Mouse (Mus musculus): ENCODE measurements at regions not wholly inside any gene's neighbourhood (a gene's known extent, or its start where the extent isn't known, plus 50 kb on each side); places are given as distances from the start of the nearest gene placed in this dataset.

- Histone ChIP-seq H3K36me3 (ENCODE audit: control insufficient read depth, insufficient read depth, low read length, poor library complexity, severe bottlenecking) (no peaks in the 10 kb centered on the region), H3K27ac (ENCODE audit: insufficient read depth, low read depth, low read length, poor library complexity, severe bottlenecking) (no peak overlapping the region), H3K9ac (ENCODE audit: insufficient read depth, low read depth, low read length, poor library complexity, severe bottlenecking) (no peak overlapping the region), H3K9me3 (ENCODE audit: control insufficient read depth, insufficient read depth, low read depth, low read length) (no peaks in the 10 kb centered on the region), H3K4me3 (ENCODE audit: insufficient read depth in 1 of 2, low read depth in 1 of 2, low read length in 2 of 2, poor library complexity in 1 of 2, severe bottlenecking in 1 of 2) (no peak overlapping the region), H3K4me1 (ENCODE audit: control insufficient read depth in 2 of 2, insufficient read depth in 2 of 2, low read length in 2 of 2, poor library complexity in 1 of 2) (no peaks in the 10 kb centered on the region)
- in situ Hi-C loops (cut with MboI; ENCODE audit: low sequenced_read_pairs in 2 of 2, unreplicated experiment in 2 of 2), result no loop called here
- TF ChIP-seq MAFK (IDR thresholded peaks at IDR 0.05; ENCODE audit: insufficient read depth, low read depth, low read length) (no peak), HCFC1 (IDR thresholded peaks at IDR 0.05; ENCODE audit: borderline replicate concordance, insufficient read depth, low read length) (no peak), ZNF384 (IDR thresholded peaks at IDR 0.05; ENCODE audit: low read depth, low read length) (no peak), CHD2 (IDR thresholded peaks at IDR 0.05; ENCODE audit: low read depth, low read length) (no peak), ZC3H11A (IDR thresholded peaks at IDR 0.05; ENCODE audit: borderline replicate concordance, low read depth, low read length) (no peak)
- DNase-seq (ENCODE audit: low read depth, low spot score), result no peak
Measured at GRCm38 (mm10) chr2:84113562-84113961, 123.2 kb downstream of the Gm13691 start.

- Histone ChIP-seq H3K9ac (ENCODE audit: insufficient read depth, low read depth, low read length, poor library complexity, severe bottlenecking) (no peak overlapping the region), H3K4me1 (ENCODE audit: control insufficient read depth in 2 of 2, insufficient read depth in 2 of 2, low read length in 2 of 2, poor library complexity in 1 of 2) (no peaks in the 10 kb centered on the region), H3K9me3 (ENCODE audit: control insufficient read depth, insufficient read depth, low read depth, low read length) (no peaks in the 10 kb centered on the region), H3K36me3 (ENCODE audit: control insufficient read depth, insufficient read depth, low read length, poor library complexity, severe bottlenecking) (no peaks in the 10 kb centered on the region), H3K27ac (ENCODE audit: insufficient read depth, low read depth, low read length, poor library complexity, severe bottlenecking) (no peak overlapping the region), H3K4me3 (ENCODE audit: insufficient read depth in 1 of 2, low read depth in 1 of 2, low read length in 2 of 2, poor library complexity in 1 of 2, severe bottlenecking in 1 of 2) (no peak overlapping the region)
- in situ Hi-C loops (cut with MboI; ENCODE audit: low sequenced_read_pairs in 2 of 2, unreplicated experiment in 2 of 2), result no loop called here
- no peak for DNase-seq (ENCODE audit: low read depth, low spot score)
- TF ChIP-seq MAFK (IDR thresholded peaks at IDR 0.05; ENCODE audit: insufficient read depth, low read depth, low read length) (no peak), ZC3H11A (IDR thresholded peaks at IDR 0.05; ENCODE audit: borderline replicate concordance, low read depth, low read length) (no peak), CHD2 (IDR thresholded peaks at IDR 0.05; ENCODE audit: low read depth, low read length) (no peak), HCFC1 (IDR thresholded peaks at IDR 0.05; ENCODE audit: borderline replicate concordance, insufficient read depth, low read length) (no peak), ZNF384 (IDR thresholded peaks at IDR 0.05; ENCODE audit: low read depth, low read length) (no peak)
Measured at GRCm38 (mm10) chr2:84119839-84120238, 129.5 kb downstream of the Gm13691 start.

DNA sequence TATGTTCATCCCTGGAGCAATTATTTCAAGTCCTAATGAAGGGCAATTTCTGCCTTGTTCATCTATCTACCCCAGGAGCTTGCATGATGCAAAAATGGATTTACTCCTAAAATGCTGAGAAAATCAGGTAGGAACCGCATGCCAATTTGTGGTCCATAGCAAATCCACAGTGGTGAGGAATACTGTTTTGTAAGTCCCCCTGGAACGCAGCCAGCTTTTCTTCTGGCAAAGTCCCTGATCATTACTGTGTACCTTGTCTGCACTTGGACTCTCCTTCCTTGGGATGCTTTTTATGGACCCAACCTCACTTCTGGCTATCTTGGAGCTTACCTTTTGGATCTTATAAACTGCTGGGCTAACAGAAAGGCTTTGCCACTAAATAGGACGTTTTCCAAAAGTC is 137.2 kb downstream of the Gm13691 start:
- no peak for DNase-seq (ENCODE audit: low read depth, low spot score)
- no peak overlapping the region for H3K9ac ChIP-seq (ENCODE audit: insufficient read depth, low read depth, low read length, poor library complexity, severe bottlenecking)
- in situ Hi-C loops (cut with MboI; ENCODE audit: low sequenced_read_pairs in 2 of 2, unreplicated experiment in 2 of 2), result no loop called here
- no peak overlapping the region for H3K4me3 ChIP-seq (ENCODE audit: insufficient read depth in 1 of 2, low read depth in 1 of 2, low read length in 2 of 2, poor library complexity in 1 of 2, severe bottlenecking in 1 of 2)
- no peak overlapping the region for H3K27ac ChIP-seq (ENCODE audit: insufficient read depth, low read depth, low read length, poor library complexity, severe bottlenecking)
- H3K9me3 ChIP-seq (ENCODE audit: control insufficient read depth, insufficient read depth, low read depth, low read length), result no peaks in the 10 kb centered on the region
- TF ChIP-seq CHD2 (IDR thresholded peaks at IDR 0.05; ENCODE audit: low read depth, low read length), result no peak
- TF ChIP-seq ZNF384 (IDR thresholded peaks at IDR 0.05; ENCODE audit: low read depth, low read length), result no peak
- TF ChIP-seq HCFC1 (IDR thresholded peaks at IDR 0.05; ENCODE audit: borderline replicate concordance, insufficient read depth, low read length), result no peak
- TF ChIP-seq ZC3H11A (IDR thresholded peaks at IDR 0.05; ENCODE audit: borderline replicate concordance, low read depth, low read length), result no peak
- no peak for TF ChIP-seq MAFK (IDR thresholded peaks at IDR 0.05; ENCODE audit: insufficient read depth, low read depth, low read length)
- H3K36me3 ChIP-seq (ENCODE audit: control insufficient read depth, insufficient read depth, low read length, poor library complexity, severe bottlenecking), result no peaks in the 10 kb centered on the region
- no peaks in the 10 kb centered on the region for H3K4me1 ChIP-seq (ENCODE audit: control insufficient read depth in 2 of 2, insufficient read depth in 2 of 2, low read length in 2 of 2, poor library complexity in 1 of 2)

DNA sequence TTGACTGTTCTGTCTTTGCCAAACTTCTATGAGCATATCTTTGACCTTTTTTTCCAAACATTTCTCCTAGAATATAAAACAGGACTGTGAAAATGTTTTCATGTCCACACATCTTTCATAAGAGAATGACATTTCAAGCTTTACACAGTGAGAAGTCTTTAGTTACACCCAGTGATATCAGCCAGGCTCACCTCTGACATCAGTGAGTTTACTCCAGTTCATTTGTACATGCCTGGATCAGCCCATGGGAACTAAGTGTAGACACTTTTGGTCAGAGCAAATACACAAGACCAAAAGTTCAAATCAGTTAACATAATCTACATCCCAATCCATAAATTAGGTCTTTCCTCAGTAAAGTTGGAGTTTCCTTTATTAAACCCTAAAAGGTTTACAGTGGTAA is 171.4 kb downstream of the Gm13691 start:
- no peak for DNase-seq (ENCODE audit: low read depth, low spot score)
- H3K4me3 ChIP-seq (ENCODE audit: insufficient read depth in 1 of 2, low read depth in 1 of 2, low read length in 2 of 2, poor library complexity in 1 of 2, severe bottlenecking in 1 of 2), result no peak overlapping the region
- H3K9me3 ChIP-seq (ENCODE audit: control insufficient read depth, insufficient read depth, low read depth, low read length), result no peaks in the 10 kb centered on the region
- no peak overlapping the region for H3K27ac ChIP-seq (ENCODE audit: insufficient read depth, low read depth, low read length, poor library complexity, severe bottlenecking)
- H3K9ac ChIP-seq (ENCODE audit: insufficient read depth, low read depth, low read length, poor library complexity, severe bottlenecking), result no peak overlapping the region
- in situ Hi-C loops (cut with MboI; ENCODE audit: low sequenced_read_pairs in 2 of 2, unreplicated experiment in 2 of 2), result no loop called here
- no peaks in the 10 kb centered on the region for H3K4me1 ChIP-seq (ENCODE audit: control insufficient read depth in 2 of 2, insufficient read depth in 2 of 2, low read length in 2 of 2, poor library complexity in 1 of 2)
- TF ChIP-seq HCFC1 (IDR thresholded peaks at IDR 0.05; ENCODE audit: borderline replicate concordance, insufficient read depth, low read length) (no peak), ZC3H11A (IDR thresholded peaks at IDR 0.05; ENCODE audit: borderline replicate concordance, low read depth, low read length) (no peak), ZNF384 (IDR thresholded peaks at IDR 0.05; ENCODE audit: low read depth, low read length) (no peak), CHD2 (IDR thresholded peaks at IDR 0.05; ENCODE audit: low read depth, low read length) (no peak), MAFK (IDR thresholded peaks at IDR 0.05; ENCODE audit: insufficient read depth, low read depth, low read length) (no peak)
- no peaks in the 10 kb centered on the region for H3K36me3 ChIP-seq (ENCODE audit: control insufficient read depth, insufficient read depth, low read length, poor library complexity, severe bottlenecking)

DNA sequence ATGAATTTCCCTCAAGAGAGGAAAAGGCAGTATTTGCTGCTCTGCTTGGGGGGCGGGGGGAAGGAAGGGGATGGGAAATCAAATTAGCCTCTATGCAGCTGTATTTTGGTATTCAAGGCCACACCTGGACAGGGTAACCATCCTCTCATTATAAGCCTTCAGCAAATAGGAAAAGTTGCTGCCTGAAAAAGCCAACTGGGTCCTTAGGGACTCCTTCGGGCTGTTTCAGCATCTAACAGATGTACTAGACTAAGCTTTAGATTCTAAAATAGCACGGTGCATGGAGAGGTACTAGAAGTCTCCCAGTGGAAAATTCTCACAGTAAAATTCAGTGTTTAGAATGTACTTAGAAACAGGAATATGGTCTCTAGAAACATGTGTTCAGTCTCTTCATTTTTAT is 183.1 kb downstream of the Gm13691 start:
- Histone ChIP-seq H3K27ac (ENCODE audit: insufficient read depth, low read depth, low read length, poor library complexity, severe bottlenecking) (no peak overlapping the region), H3K9ac (ENCODE audit: insufficient read depth, low read depth, low read length, poor library complexity, severe bottlenecking) (no peak overlapping the region), H3K4me1 (ENCODE audit: control insufficient read depth in 2 of 2, insufficient read depth in 2 of 2, low read length in 2 of 2, poor library complexity in 1 of 2) (no peaks in the 10 kb centered on the region), H3K4me3 (ENCODE audit: insufficient read depth in 1 of 2, low read depth in 1 of 2, low read length in 2 of 2, poor library complexity in 1 of 2, severe bottlenecking in 1 of 2) (no peak overlapping the region), H3K9me3 (ENCODE audit: control insufficient read depth, insufficient read depth, low read depth, low read length) (no peaks in the 10 kb centered on the region), H3K36me3 (ENCODE audit: control insufficient read depth, insufficient read depth, low read length, poor library complexity, severe bottlenecking) (no peaks in the 10 kb centered on the region)
- no peak for TF ChIP-seq ZC3H11A (IDR thresholded peaks at IDR 0.05; ENCODE audit: borderline replicate concordance, low read depth, low read length)
- TF ChIP-seq ZNF384 (IDR thresholded peaks at IDR 0.05; ENCODE audit: low read depth, low read length), result no peak
- no peak for TF ChIP-seq CHD2 (IDR thresholded peaks at IDR 0.05; ENCODE audit: low read depth, low read length)
- TF ChIP-seq MAFK (IDR thresholded peaks at IDR 0.05; ENCODE audit: insufficient read depth, low read depth, low read length), result no peak
- TF ChIP-seq HCFC1 (IDR thresholded peaks at IDR 0.05; ENCODE audit: borderline replicate concordance, insufficient read depth, low read length), result no peak
- in situ Hi-C loops (cut with MboI; ENCODE audit: low sequenced_read_pairs in 2 of 2, unreplicated experiment in 2 of 2), result no loop called here
- DNase-seq (ENCODE audit: low read depth, low spot score), result no peak

All from ES-E14 (cell line).